Mouse (Mus musculus) cerebellum, postnatal 25 days (tissue): ENCODE results near the gene Gng4.
"Not testable (repeated sequence)": the region's sequence is repeated elsewhere in the genome, so short reads cannot be mapped to it uniquely, and the experiment has no call there.

Experiments used
- DNase-seq, 2 experiments: peaks; one replicate each; pipeline ENCODE4 v3.0.0; 2021; ENCODE audit warnings: mixed read lengths in 2 of 2

Gng4 gene

GRCm38 (mm10) chr13:13783894-13784419 is at the start of gene Gng4:
Gene Gng4 (plus strand): TSS chr13:13784059.
- peak; percentile 34 to 56 for DNase-seq

DNA sequence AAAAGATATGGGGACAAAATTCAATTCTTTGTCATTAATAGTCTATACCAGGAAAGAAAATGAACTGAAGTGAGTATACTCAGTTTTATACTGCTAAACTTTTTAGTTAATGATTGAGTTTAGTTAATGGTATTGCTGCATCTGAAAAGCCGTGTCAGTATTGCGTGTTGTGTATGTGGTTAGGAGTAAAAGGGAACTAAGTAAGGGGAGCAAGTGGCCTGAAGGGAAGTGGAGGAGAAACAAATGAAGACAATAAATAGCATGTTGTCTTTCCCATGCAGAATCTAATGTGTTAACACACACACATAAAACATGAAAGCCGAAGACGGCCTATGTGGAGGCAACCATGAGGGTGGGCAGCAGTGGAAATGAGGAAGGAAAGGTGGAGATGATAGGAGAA is 44.6 kb upstream of the Gng4 start:
- no peak for DNase-seq

DNA sequence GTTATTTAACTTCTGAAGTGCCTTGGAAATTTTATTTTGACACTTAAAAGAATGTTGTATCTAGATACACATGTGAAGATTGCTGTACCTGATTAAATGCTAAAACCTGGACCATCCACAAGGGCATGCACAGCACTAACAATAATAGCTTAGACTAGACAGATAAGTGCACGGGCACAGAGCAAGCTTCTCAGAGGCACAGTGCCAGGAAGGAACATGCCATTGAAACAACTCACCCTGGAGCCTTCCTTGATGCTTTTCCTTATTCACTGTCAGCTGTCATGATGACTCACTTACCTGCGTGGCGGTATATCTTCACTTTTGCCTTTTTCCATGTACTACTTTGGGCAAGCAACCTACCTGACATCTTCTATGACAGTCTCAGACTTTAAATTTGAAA is 37.9 kb upstream of the Gng4 start:
- no peak for DNase-seq

GRCm38 (mm10) chr13:13775778-13776494 is 7.9 kb upstream of the Gng4 start:
- DNase-seq: peak in 1 of 2 experiments; percentile 42

DNA sequence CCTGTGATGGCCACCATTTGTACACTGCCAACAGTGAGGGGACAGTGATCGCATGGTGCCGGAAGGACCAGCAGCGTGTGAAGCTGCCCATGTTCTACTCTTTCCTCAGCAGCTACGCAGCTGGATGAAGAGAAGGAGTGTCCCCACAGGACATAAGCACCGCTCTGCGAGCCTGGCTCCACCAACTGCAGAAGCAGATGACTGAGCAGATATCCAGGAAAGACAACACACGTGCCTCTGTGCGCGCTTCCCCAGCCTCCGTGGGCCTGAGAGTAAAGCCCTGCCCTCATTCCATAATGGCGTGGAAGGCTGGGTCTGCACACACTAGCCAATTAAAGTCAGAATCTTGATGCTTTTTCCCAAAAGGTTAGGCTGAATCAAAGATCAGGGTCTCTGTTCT is 6.8 kb upstream of the Gng4 start:
- no peak for DNase-seq

DNA sequence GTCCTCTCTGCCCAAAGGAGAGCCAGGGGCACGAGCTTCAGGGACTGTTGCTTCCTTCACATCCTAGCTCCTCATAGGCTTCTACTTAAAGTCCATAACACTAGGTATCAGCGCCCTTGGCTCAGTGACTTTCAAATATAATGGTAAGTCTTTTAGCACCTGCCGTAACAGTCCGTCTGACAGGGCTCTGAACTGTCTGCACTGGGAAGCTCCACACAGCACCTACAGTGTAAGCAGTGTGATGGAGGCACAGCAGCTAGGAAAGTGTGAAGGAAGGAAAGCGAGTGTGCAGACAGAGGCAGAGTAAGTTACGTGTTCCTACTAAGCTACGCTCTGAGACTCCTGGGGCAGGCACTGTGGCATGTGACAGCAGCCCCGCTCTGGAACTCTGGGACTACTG is 6.2 kb upstream of the Gng4 start:
- DNase-seq: no peak

GRCm38 (mm10) chr13:13778837-13779458 is 4.9 kb upstream of the Gng4 start:
- DNase-seq: no peak

GRCm38 (mm10) chr13:13780271-13780670 is 3.6 kb upstream of the Gng4 start:
- no peak for DNase-seq

DNA sequence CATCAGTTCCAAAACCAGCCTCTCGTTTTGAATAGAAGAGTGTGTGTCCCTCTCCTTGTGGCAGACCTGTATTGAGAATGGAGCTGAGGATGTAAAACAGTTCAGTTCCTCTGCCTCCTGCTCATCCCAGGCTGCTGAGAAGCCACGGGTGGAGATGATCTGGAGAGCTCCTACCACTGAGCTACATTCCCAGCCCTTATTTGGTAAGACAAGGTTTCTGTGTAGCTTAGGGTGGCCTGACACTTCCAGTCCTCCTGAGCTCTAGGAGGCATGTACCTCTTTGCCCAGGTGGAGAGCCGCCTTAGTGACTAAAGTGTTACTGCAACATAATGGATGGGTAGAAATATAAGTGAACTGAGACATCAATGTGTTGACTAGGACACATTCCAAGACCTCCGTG is 2.8 kb upstream of the Gng4 start:
- no peak for DNase-seq

GRCm38 (mm10) chr13:13783296-13783695 is 563 bp upstream of the Gng4 start:
- no peak for DNase-seq

GRCm38 (mm10) chr13:13784420-13784936 is 619 bp downstream of the Gng4 start:
- peak; percentile 10 to 16 for DNase-seq

- peak; percentile 18 to 23 for DNase-seq
Observed at GRCm38 (mm10) chr13:13784981-13785783, 1.3 kb downstream of the Gng4 start.

GRCm38 (mm10) chr13:13786971-13787370 is 3.1 kb downstream of the Gng4 start:
- no peak for DNase-seq

- no peak for DNase-seq
Observed at GRCm38 (mm10) chr13:13788070-13788469, 4.2 kb downstream of the Gng4 start.

DNA sequence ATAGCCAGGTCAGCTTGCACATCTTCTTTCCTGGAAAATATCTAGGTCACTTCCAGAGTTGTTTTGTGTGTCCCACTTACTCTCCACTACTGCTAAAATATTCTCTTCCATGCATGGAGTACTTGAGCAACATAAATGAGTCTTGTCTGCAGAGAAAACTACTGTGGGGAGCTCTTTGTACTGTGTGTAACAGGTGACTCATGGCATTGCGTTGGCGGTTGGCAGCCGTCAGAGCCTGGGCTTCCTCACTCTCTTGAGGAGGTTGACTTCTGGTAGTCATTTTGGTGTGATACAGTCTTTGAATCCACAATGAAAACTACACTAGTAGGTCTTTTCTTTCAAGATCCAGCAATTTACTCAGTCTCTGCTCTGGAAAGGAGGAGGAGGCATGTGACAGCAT is 8.1 kb downstream of the Gng4 start:
- DNase-seq: no peak

DNA sequence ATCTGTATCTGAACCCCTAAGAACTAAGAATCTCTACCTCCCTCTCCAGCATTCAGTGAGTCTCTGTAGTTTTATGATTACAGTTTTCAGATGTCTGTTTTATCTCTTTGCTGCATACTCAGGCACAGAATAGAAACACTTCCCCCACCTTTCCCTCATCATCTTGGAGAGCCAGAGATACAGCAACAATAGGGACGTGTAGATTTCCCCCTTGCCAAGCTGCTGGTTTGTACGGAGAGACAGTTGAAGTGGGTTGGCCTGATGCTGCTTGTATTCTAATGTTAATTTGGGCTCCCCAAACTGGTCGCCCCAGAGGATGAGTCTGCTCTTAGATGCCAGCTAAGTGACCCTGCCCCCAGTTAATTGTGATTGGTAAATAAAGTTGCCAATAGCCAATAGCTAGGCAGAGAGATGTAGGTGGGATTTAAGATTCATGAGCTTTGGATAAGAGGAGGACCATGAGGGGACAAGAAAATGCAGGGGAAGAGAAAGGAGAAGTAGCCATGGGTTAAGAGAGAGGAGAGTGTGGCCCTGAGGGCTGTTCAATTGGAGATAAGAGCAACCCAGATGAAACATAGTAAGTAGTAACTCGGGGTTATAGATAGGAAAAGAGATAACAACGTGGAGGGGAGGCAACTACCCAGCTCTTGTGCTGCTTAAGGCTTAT is 11.4 kb downstream of the Gng4 start:
- no peak for DNase-seq

DNA sequence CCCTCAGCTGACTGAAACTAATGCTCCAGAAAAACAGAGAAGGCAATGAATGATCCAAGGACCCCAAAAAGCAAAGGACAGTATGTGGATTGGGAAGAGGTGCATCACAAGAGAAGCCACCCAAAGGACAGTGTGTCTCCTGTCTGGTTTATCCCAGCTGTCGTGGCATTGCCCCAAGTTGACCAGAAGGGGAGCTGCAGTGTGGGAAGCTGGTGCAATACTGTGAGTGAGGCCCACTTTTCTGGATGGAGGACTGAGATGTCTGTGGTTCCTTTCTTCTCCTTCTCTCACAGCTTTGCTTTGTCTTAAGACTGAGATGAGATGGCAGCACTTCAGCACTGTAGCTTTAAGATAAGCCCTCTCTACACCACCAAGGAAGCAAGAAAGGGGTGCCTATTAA is 12.2 kb downstream of the Gng4 start:
- no peak for DNase-seq

DNA sequence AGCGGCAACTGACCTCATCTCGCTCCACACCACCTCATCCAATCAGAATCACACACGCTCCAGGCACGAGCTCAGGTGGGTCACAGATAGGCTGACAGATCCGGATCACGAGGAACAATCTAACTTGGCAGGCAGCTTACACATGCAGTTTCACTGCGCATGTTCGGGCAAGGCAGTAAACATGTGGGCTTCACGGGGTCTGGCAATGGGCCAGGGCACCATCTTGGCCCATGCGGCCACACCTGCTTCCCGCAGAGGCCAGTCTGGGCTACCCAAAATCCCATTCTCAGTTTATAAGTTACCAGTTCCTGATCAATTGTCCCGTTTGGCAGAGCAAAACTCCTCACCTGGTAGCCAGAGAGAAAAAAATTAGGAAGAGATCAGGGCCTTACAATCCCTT is 14.0 kb downstream of the Gng4 start:
- DNase-seq: not testable (repeated sequence)

- no peak for DNase-seq
Observed at GRCm38 (mm10) chr13:13798775-13799174, 14.9 kb downstream of the Gng4 start.

DNA sequence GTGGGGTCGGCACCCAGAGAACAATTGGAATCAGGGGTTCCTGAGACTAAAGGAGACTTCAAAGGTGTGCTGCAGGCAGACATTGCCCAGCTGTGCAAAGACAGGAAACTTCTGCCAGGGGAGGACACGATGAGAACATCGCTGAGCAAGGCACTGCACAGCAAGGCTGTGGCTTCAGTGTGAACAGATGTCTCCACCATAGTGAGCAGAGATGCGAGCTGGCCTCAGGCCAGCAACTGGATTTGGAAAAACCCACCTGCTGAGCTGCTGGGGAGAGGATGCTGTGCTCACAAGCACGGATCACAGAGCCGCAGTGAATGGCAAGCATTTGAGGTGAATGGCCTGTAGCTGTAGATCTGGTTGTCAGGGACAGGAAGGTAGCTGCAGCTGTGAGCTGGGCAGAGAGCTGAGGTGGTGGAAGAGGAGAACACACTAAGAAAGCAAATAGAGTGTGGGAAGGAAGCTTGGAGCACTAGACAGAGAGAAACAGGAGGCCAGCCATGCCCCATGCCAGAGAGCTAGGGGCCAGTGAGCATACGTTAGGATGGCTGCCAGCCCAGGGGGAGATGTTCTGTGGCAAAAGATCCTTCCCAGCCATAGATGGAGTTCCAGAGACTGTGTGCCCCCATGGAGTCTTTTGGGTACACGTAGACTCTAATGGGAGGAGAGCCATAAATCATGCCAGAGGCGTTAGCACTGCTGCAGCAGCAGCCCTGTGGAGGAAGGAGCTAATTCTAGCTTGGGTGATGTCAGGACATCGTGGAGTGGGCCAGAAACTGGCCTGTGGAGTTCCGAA is 24.7 kb downstream of the Gng4 start:
- peak in 1 of 2 experiments; percentile 10 for DNase-seq

GRCm38 (mm10) chr13:13810885-13811284 is 27.0 kb downstream of the Gng4 start:
- DNase-seq: no peak

DNA sequence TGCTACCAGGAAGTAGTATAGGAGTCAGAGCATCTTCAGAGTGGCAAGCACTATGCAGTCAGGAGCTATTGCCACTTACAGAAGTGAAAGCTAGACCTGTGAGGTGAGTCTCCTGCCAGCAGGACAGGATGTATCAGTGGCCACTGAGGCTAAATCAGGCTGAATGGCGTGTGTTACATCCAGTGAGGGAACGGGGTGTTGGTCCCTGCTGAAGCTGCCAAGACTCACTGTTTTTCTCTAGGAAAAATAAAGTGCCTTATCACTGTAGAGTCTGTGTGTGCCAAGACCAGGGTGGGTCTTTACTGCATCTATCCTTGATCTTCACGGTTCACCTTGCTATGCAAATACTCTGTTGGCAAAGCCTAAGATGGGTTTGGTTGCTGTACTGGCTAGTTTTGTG is 34.8 kb downstream of the Gng4 start:
- DNase-seq: no peak
